Mouse (Mus musculus): ENCODE data around the gene Ctrc. TPM values are rescaled to one million over a fixed set of nuclear protein-coding genes. Genes with fewer than 3 reads are reported as not detected.

Gene Ctrc
- polyA plus RNA-seq, 1 experiment from 2014 or later = not detected

DNA sequence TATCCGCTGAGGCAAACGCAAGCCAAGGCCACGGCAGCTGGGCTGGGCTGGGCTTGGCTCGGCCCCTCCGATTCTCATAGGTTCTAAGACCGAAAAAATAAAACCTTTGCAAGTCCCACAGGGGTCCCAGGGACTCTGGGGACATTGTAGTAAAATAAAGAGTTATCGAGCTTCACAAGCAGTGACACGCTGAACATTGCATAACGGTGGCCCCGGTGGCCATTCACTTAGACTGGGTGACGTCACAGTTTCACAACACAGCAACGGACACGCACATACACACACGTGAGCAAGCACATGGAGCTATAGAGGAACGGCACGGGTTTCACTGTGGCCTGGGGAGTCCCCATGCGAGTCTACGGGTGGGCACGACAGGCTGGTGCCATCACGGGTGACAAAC is 12.3 kb upstream of the Ctrc start:
- Histone ChIP-seq H3K27me3 (replicated peaks; ENCODE audit: control insufficient read depth, insufficient read depth, low read length) (no peaks in the 10 kb centered on the region), H3K27ac (ENCODE audit: low read depth, low read length) (no peak overlapping the region), H3K36me3 (ENCODE audit: control insufficient read depth, insufficient read depth) (peaks cover 28% of the 10 kb centered on the region), H3K4me2 (replicated peaks; ENCODE audit: low read depth) (no peak overlapping the region), H3K9me3 (ENCODE audit: control insufficient read depth) (no peaks in the 10 kb centered on the region), H3K9ac (ENCODE audit: low read depth, low read length) (no peak overlapping the region), H3K4me1 (replicated peaks; ENCODE audit: control insufficient read depth, insufficient read depth, low read length) (no peaks in the 10 kb centered on the region), H3K4me3 (ENCODE audit: low read depth, low read length) (no peak overlapping the region)
- TF ChIP-seq CTCF (IDR thresholded peaks at IDR 0.05; ENCODE audit: low read depth) = no peak
- 64% methylated on average over 20 of the region's 20 CpGs for WGBS
- ATAC-seq = no peak

- ATAC-seq = peak; percentile 46
- Histone ChIP-seq H3K9me3 (ENCODE audit: control insufficient read depth) (no peaks in the 10 kb centered on the region), H3K27me3 (replicated peaks; ENCODE audit: control insufficient read depth, insufficient read depth, low read length) (no peaks in the 10 kb centered on the region), H3K4me1 (replicated peaks; ENCODE audit: control insufficient read depth, insufficient read depth, low read length) (no peaks in the 10 kb centered on the region), H3K36me3 (ENCODE audit: control insufficient read depth, insufficient read depth) (peaks cover 28% of the 10 kb centered on the region), H3K4me2 (replicated peaks; ENCODE audit: low read depth) (no peak overlapping the region), H3K27ac (ENCODE audit: low read depth, low read length) (peak overlapping the region; percentile 29), H3K9ac (ENCODE audit: low read depth, low read length) (no peak overlapping the region), H3K4me3 (ENCODE audit: low read depth, low read length) (no peak overlapping the region)
- peak; percentile 99 for TF ChIP-seq CTCF (IDR thresholded peaks at IDR 0.05; ENCODE audit: low read depth)
- whole genome bisulfite sequencing = 14% methylated on average over 10 of the region's 10 CpGs
These were observed 11.3 kb upstream of the Ctrc start for GRCm38 (mm10) chr4:141857422-141857930.

- H3K36me3 ChIP-seq (ENCODE audit: control insufficient read depth, insufficient read depth) = 0 out of 2 replicates have a peak, but pooled peaks cover under 1% of the 10 kb centered on the region
- H3K9ac ChIP-seq (ENCODE audit: low read depth, low read length) = no peak overlapping the region
- H3K9me3 ChIP-seq (ENCODE audit: control insufficient read depth) = no peaks in the 10 kb centered on the region
- H3K4me1 ChIP-seq (replicated peaks; ENCODE audit: control insufficient read depth, insufficient read depth, low read length) = no peaks in the 10 kb centered on the region
- H3K27me3 ChIP-seq (replicated peaks; ENCODE audit: control insufficient read depth, insufficient read depth, low read length) = no peaks in the 10 kb centered on the region
- no peak for ATAC-seq
- peak; percentile 89 for TF ChIP-seq CTCF (IDR thresholded peaks at IDR 0.05; ENCODE audit: low read depth)
- WGBS = 74% methylated on average over 9 of the region's 9 CpGs
- no peak overlapping the region for H3K4me2 ChIP-seq (replicated peaks; ENCODE audit: low read depth)
- no peak overlapping the region for H3K4me3 ChIP-seq (ENCODE audit: low read depth, low read length)
- no peak overlapping the region for H3K27ac ChIP-seq (ENCODE audit: low read depth, low read length)
These were observed 7.3 kb upstream of the Ctrc start for GRCm38 (mm10) chr4:141853437-141853836.

GRCm38 (mm10) chr4:141834536-141835095 is 11.5 kb downstream of the Ctrc start:
- H3K9ac ChIP-seq (ENCODE audit: low read depth, low read length) = no peak overlapping the region
- no peaks in the 10 kb centered on the region for H3K27me3 ChIP-seq (replicated peaks; ENCODE audit: control insufficient read depth, insufficient read depth, low read length)
- no peak for ATAC-seq
- no peak for TF ChIP-seq CTCF (IDR thresholded peaks at IDR 0.05; ENCODE audit: low read depth)
- no peaks in the 10 kb centered on the region for H3K4me1 ChIP-seq (replicated peaks; ENCODE audit: control insufficient read depth, insufficient read depth, low read length)
- 44% methylated on average over 5 of the region's 5 CpGs for WGBS
- no peak overlapping the region for H3K4me3 ChIP-seq (ENCODE audit: low read depth, low read length)
- no peaks in the 10 kb centered on the region for H3K9me3 ChIP-seq (ENCODE audit: control insufficient read depth)
- no peak overlapping the region for H3K27ac ChIP-seq (ENCODE audit: low read depth, low read length)
- H3K36me3 ChIP-seq (ENCODE audit: control insufficient read depth, insufficient read depth) = no peaks in the 10 kb centered on the region
- no peak overlapping the region for H3K4me2 ChIP-seq (replicated peaks; ENCODE audit: low read depth)

DNA sequence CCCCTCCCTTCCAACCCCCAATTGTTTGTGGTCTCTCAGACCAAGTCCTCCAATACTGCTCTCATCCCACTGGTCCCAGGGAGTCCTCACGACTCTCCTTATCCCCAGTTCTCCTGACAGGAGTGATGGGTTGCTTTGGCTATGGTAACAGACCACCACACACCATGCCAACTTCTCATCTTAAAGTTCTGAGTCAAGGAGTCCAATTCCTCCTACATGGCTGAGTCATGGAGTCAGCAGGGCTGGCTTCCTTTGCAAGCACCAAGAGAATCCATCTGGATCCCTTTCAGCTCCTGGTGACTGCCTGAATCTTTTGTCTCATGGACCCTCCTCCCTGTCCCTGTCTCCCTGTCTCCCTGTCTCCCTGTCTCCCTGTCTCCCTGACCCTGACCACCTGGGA is 12.2 kb downstream of the Ctrc start:
- H3K9ac ChIP-seq (ENCODE audit: low read depth, low read length) = no peak overlapping the region
- no peaks in the 10 kb centered on the region for H3K4me1 ChIP-seq (replicated peaks; ENCODE audit: control insufficient read depth, insufficient read depth, low read length)
- no peaks in the 10 kb centered on the region for H3K27me3 ChIP-seq (replicated peaks; ENCODE audit: control insufficient read depth, insufficient read depth, low read length)
- no peak for ATAC-seq
- H3K4me2 ChIP-seq (replicated peaks; ENCODE audit: low read depth) = no peak overlapping the region
- no peaks in the 10 kb centered on the region for H3K9me3 ChIP-seq (ENCODE audit: control insufficient read depth)
- no peak overlapping the region for H3K4me3 ChIP-seq (ENCODE audit: low read depth, low read length)
- WGBS = 33% methylated on average over 1 of the region's 1 CpGs
- H3K27ac ChIP-seq (ENCODE audit: low read depth, low read length) = no peak overlapping the region
- no peaks in the 10 kb centered on the region for H3K36me3 ChIP-seq (ENCODE audit: control insufficient read depth, insufficient read depth)
- TF ChIP-seq CTCF (IDR thresholded peaks at IDR 0.05; ENCODE audit: low read depth) = no peak

- Histone ChIP-seq H3K4me3 (ENCODE audit: low read depth, low read length) (no peak overlapping the region), H3K9ac (ENCODE audit: low read depth, low read length) (no peak overlapping the region), H3K9me3 (ENCODE audit: control insufficient read depth) (no peaks in the 10 kb centered on the region), H3K4me1 (replicated peaks; ENCODE audit: control insufficient read depth, insufficient read depth, low read length) (no peaks in the 10 kb centered on the region), H3K27ac (ENCODE audit: low read depth, low read length) (no peak overlapping the region), H3K36me3 (ENCODE audit: control insufficient read depth, insufficient read depth) (no peaks in the 10 kb centered on the region), H3K27me3 (replicated peaks; ENCODE audit: control insufficient read depth, insufficient read depth, low read length) (no peaks in the 10 kb centered on the region), H3K4me2 (replicated peaks; ENCODE audit: low read depth) (no peak overlapping the region)
- 68% methylated on average over 7 of the region's 7 CpGs for WGBS
- no peak for ATAC-seq
- no peak for TF ChIP-seq CTCF (IDR thresholded peaks at IDR 0.05; ENCODE audit: low read depth)
These were observed 14.8 kb downstream of the Ctrc start for GRCm38 (mm10) chr4:141831361-141831760.
